In the genomic region with DNA sequence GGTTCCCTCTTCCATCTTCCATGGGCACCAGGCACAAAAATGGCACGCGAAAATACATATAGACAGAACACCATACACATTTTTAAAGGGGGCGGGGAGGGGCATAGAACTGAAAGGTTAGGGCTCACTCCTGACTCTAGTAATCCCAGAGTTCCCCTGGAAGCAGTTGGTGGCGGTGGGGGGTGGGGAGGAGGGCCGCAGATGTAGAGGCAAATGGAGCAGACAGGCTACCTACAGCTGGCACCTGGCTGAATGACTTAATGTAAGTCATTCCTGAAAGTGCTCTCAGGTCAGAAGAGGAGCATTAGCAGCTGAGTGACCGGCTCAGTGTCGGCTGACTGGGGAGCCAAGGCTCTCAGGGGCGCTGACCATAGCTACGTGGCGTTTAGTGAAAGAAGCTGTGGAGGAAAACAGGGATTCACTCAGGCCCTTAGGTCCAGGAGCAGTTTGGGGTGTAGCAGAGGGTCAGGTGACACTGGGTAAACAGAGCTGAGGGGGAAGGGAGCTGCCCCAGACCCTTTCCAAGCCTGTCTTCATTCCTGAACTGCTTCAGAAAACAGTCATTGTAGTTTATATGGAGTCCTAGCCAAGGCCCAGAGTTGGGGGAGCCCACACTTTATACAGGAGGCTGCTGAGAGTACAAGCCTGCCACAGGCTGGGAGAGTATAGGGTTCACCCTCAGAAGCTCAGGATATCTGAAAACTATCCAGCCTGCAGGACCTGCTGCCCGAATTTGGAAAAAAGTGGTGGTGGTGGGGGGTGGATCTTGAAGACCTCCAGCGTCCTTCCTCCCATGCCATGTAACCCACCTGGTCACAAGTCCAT, we compare ENCODE assay signal across 9 mouse cellular contexts. TPM values are rescaled to one million over a fixed set of nuclear protein-coding genes. Genes with fewer than 3 reads are reported as not detected.
DNase-seq lines count a peak whose midpoint lies in the region; ATAC-seq and TF ChIP-seq lines count a peak whose summit lies in the region.
"Had no signal": no experiment of that assay in that cellular context is flagged by ENCODE, and none has a peak within 500 bp of the region (broad histone marks: within the 10 kb centered on the region; RNA-seq: fewer than 3 reads in every experiment).

No protein-coding gene starts in this region.

- no peaks in the 10 kb centered on the region for H3K9me3 ChIP-seq in embryonic facial prominence, embryonic 10.5 days
- no peaks in the 10 kb centered on the region for H3K9me3 ChIP-seq in liver, embryonic 13.5 days (replicated peaks)

- no peak overlapping the region for H3K4me3 ChIP-seq in kidney, adult 2 months (ENCODE audit: insufficient read depth, low read depth, low read length)
- peak overlapping the region; percentile 76 for H3K4me3 ChIP-seq in embryonic facial prominence, embryonic 10.5 days
- no peak overlapping the region for H3K4me3 ChIP-seq in liver, embryonic 13.5 days (replicated peaks)

- no peak for DNase-seq in kidney, adult 2 months
- no peak for DNase-seq in kidney, adult 8-10 months
- DNase-seq in ES-CJ7 (ENCODE audit: low read depth, low spot score), result peak; percentile 54
- DNase-seq in embryonic facial prominence, embryonic 10.5 days (ENCODE audit: low spot score), result no peak
- no peak for DNase-seq in liver, embryonic 13.5 days
- no peak for DNase-seq in thymus, postnatal 0 days (ENCODE audit: low spot score)
- no peak for DNase-seq in right cerebral cortex, postnatal 25 days

- peak overlapping the region; percentile 75 for H3K27ac ChIP-seq in kidney, adult 2 months (ENCODE audit: insufficient read depth, low read depth, low read length)
- peak overlapping the region; percentile 96 for H3K27ac ChIP-seq in embryonic facial prominence, embryonic 10.5 days (replicated peaks)
- 0 out of 2 replicates have a peak overlapping the region, but pooled peaks have one; percentile 10 for H3K27ac ChIP-seq in liver, embryonic 13.5 days

- no peaks in the 10 kb centered on the region for H3K36me3 ChIP-seq in kidney, adult 2 months (ENCODE audit: control insufficient read depth, insufficient read depth, low read length)
- peaks cover 51% of the 10 kb centered on the region for H3K36me3 ChIP-seq in embryonic facial prominence, embryonic 10.5 days (replicated peaks)
- H3K36me3 ChIP-seq in liver, embryonic 13.5 days, result no peaks in the 10 kb centered on the region

- no peak for ATAC-seq in liver, embryonic 13.5 days (ENCODE audit: low read depth)
- ATAC-seq: Patski had no signal

- 61% methylated on average over 12 of the region's 12 CpGs for WGBS in kidney, adult 2 months
- WGBS in embryonic facial prominence, embryonic 10.5 days, result 25% methylated on average over 12 of the region's 12 CpGs
- 56% methylated on average over 12 of the region's 12 CpGs for WGBS in liver, embryonic 13.5 days (ENCODE audit: insufficient replicate concordance)

- no peak for TF ChIP-seq CTCF in kidney, adult 2 months (conservative IDR thresholded peaks at IDR 0.05; ENCODE audit: insufficient read depth, insufficient read length, low read depth, low read length)

- TF ChIP-seq POLR2A in kidney, adult 2 months (IDR thresholded peaks at IDR 0.05; ENCODE audit: low read depth, low read length), result no peak

- H3K9ac ChIP-seq in liver, embryonic 13.5 days, result no peak overlapping the region

- H3K27me3 ChIP-seq in kidney, adult 2 months (replicated peaks; ENCODE audit: control insufficient read depth, insufficient read depth, low read length), result no peaks in the 10 kb centered on the region
- H3K27me3 ChIP-seq in embryonic facial prominence, embryonic 10.5 days (replicated peaks; ENCODE audit: low read depth, poor library complexity, severe bottlenecking), result peaks cover 56% of the 10 kb centered on the region
- H3K27me3 ChIP-seq in liver, embryonic 13.5 days, result peaks cover 79% of the 10 kb centered on the region
- H3K27me3 ChIP-seq: Patski had no signal

- peak overlapping the region; percentile 34; the same call in 1 of the 2 replicates for H3K4me2 ChIP-seq in liver, embryonic 13.5 days

- H3K4me1 ChIP-seq in kidney, adult 2 months (ENCODE audit: control insufficient read depth, insufficient read depth, low read length), result peaks cover 7% of the 10 kb centered on the region; the same call in 1 of the 2 replicates
- H3K4me1 ChIP-seq in embryonic facial prominence, embryonic 10.5 days, result peaks cover 71% of the 10 kb centered on the region
- peaks cover 48% of the 10 kb centered on the region for H3K4me1 ChIP-seq in liver, embryonic 13.5 days (replicated peaks)

RNA-seq across cellular contexts. Expression of a gene that starts 10.9 kb away (rescaled TPM):
- 2.7 and 11.1 TPM in 2 replicates for polyA plus RNA-seq in kidney, adult 2 months (2012; rRNA removed)
- polyA plus RNA-seq in embryonic facial prominence, embryonic 10.5 days (2016; fragmentation: Nextera tagmentation; extraction: Ambion mirVana), result 1.1 and 1.6 TPM in 2 replicates
- polyA plus RNA-seq in liver, embryonic 13.5 days (2015; fragmentation: Nextera tagmentation; extraction: Ambion mirVana), result 5.5 and 6.5 TPM in 2 replicates
- polyA plus RNA-seq in thymus, postnatal 0 days (2015; fragmentation: Nextera tagmentation; extraction: Ambion mirVana), result 65.6 and 68.7 TPM in 2 replicates

RNA-seq across cellular contexts. Expression of a gene that starts 14.7 kb away (rescaled TPM):
- 21.2 and 25.6 TPM in 2 replicates for polyA plus RNA-seq in kidney, adult 2 months (2012; rRNA removed)
- polyA plus RNA-seq in embryonic facial prominence, embryonic 10.5 days (2016; fragmentation: Nextera tagmentation; extraction: Ambion mirVana), result 77.8 and 90.2 TPM in 2 replicates
- polyA plus RNA-seq in liver, embryonic 13.5 days (2015; fragmentation: Nextera tagmentation; extraction: Ambion mirVana), result 2.5 and 3.0 TPM in 2 replicates
- polyA plus RNA-seq in thymus, postnatal 0 days (2015; fragmentation: Nextera tagmentation; extraction: Ambion mirVana), result 6.0 and 7.4 TPM in 2 replicates

RNA-seq across cellular contexts. Expression of a gene that starts 27.7 kb away (rescaled TPM):
- polyA plus RNA-seq in kidney, adult 2 months (2012; rRNA removed), result 0.41 TPM in 2 replicates
- polyA plus RNA-seq in embryonic facial prominence, embryonic 10.5 days (2016; fragmentation: Nextera tagmentation; extraction: Ambion mirVana), result 0.75 and 1.3 TPM in 2 replicates
- not detected in 2 replicates for polyA plus RNA-seq in liver, embryonic 13.5 days (2015; fragmentation: Nextera tagmentation; extraction: Ambion mirVana)
- 0.17 and 0.26 TPM in 2 replicates for polyA plus RNA-seq in thymus, postnatal 0 days (2015; fragmentation: Nextera tagmentation; extraction: Ambion mirVana)
- polyA plus RNA-seq: midbrain, postnatal 0 days had no signal

RNA-seq across cellular contexts. Expression of a gene that starts 36.6 kb away (rescaled TPM):
- polyA plus RNA-seq in kidney, adult 2 months (2012; rRNA removed), result 66.5 and 72.1 TPM in 2 replicates
- polyA plus RNA-seq in embryonic facial prominence, embryonic 10.5 days (2016; fragmentation: Nextera tagmentation; extraction: Ambion mirVana), result 63.2 and 66.4 TPM in 2 replicates
- 29.0 and 33.7 TPM in 2 replicates for polyA plus RNA-seq in liver, embryonic 13.5 days (2015; fragmentation: Nextera tagmentation; extraction: Ambion mirVana)
- 53.5 and 55.1 TPM in 2 replicates for polyA plus RNA-seq in thymus, postnatal 0 days (2015; fragmentation: Nextera tagmentation; extraction: Ambion mirVana)

RNA-seq across cellular contexts. Expression of a gene that starts 38.1 kb away (rescaled TPM):
- 216 and 255 TPM in 2 replicates for polyA plus RNA-seq in kidney, adult 2 months (2012; rRNA removed)
- polyA plus RNA-seq in embryonic facial prominence, embryonic 10.5 days (2016; fragmentation: Nextera tagmentation; extraction: Ambion mirVana), result 48.6 and 48.7 TPM in 2 replicates
- polyA plus RNA-seq in liver, embryonic 13.5 days (2015; fragmentation: Nextera tagmentation; extraction: Ambion mirVana), result 20.8 and 22.0 TPM in 2 replicates
- polyA plus RNA-seq in thymus, postnatal 0 days (2015; fragmentation: Nextera tagmentation; extraction: Ambion mirVana), result 32.2 and 33.7 TPM in 2 replicates

Comparison
In these comparisons a context has a peak if more than half of its experiments do, and no peak if none do; other contexts are left out.
1. H3K27ac ChIP-seq: peak in every context shown above with its lines; median percentile 96 in embryonic facial prominence, embryonic 10.5 days; 75 in kidney, adult 2 months; 10 in liver, embryonic 13.5 days.